Comparison of ENCODE assay signal across 16 mouse cellular contexts in the genomic region with DNA sequence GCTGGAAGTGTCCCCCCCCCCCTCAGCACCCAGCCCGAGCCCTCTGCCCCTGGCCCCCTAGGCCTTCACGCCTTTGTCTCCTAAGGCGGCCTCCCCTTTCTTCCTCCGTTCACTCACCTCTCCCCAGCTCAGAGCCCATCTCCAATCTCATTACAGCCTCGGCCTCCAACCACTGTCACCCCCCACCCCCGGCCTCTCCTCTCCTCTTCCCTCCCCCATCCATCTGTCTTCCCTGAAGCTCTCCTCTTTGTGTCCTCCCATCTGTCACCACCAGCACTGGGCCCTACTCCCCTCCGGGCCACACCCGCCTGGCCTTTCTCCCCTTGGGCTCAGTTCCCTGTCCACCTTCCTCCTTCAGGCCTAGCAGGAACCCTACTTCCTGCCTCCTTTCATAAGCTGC. TPM values are rescaled to one million over a fixed set of nuclear protein-coding genes. Genes with fewer than 3 reads are reported as not detected.
DNase-seq lines count a peak whose midpoint lies in the region; ATAC-seq lines count a peak whose summit lies in the region.
"Had no signal": no experiment of that assay in that cellular context is flagged by ENCODE, and none has a peak within 500 bp of the region (broad histone marks: within the 10 kb centered on the region; RNA-seq: fewer than 3 reads in every experiment).

No protein-coding gene starts in this region.

- peaks cover 2% of the 10 kb centered on the region; the same call in 1 of the 2 replicates for H3K36me3 ChIP-seq in neural tube, embryonic 11.5 days (ENCODE audit: control insufficient read depth, insufficient read depth, low read length)
- peaks cover 6% of the 10 kb centered on the region for H3K36me3 ChIP-seq in forebrain, embryonic 16.5 days (ENCODE audit: control insufficient read depth, insufficient read depth)
- peaks cover 21% of the 10 kb centered on the region for H3K36me3 ChIP-seq in midbrain, embryonic 12.5 days

- H3K9me3 ChIP-seq in neural tube, embryonic 11.5 days (ENCODE audit: control insufficient read depth, low read length) = no peaks in the 10 kb centered on the region
- H3K9me3 ChIP-seq in forebrain, embryonic 16.5 days (ENCODE audit: control insufficient read depth, low read length) = no peaks in the 10 kb centered on the region
- H3K9me3 ChIP-seq in midbrain, embryonic 12.5 days = no peaks in the 10 kb centered on the region
- H3K9me3 ChIP-seq: intestine, embryonic 15.5 days had no signal

- H3K27ac ChIP-seq in neural tube, embryonic 11.5 days (ENCODE audit: low read depth, low read length) = peak overlapping the region; percentile 88
- 0 out of 2 replicates have a peak overlapping the region, but pooled peaks have one; percentile 5 for H3K27ac ChIP-seq in forebrain, embryonic 16.5 days (ENCODE audit: low read length)
- H3K27ac ChIP-seq in midbrain, embryonic 12.5 days (replicated peaks) = peak overlapping the region; percentile 88
- H3K27ac ChIP-seq: intestine, embryonic 15.5 days; liver, embryonic 14.5 days; stomach, postnatal 0 days had no signal

- peak; percentile 40; the same call in 1 of the 2 replicates for ATAC-seq in neural tube, embryonic 11.5 days (ENCODE audit: insufficient read depth, low FRiP score, low TSS enrichment)
- ATAC-seq in forebrain, embryonic 16.5 days = 0 out of 2 replicates have a peak, but pooled peaks have one; percentile 4
- ATAC-seq in midbrain, embryonic 12.5 days (ENCODE audit: low FRiP score, low read depth) = peak; percentile 52
- ATAC-seq: intestine, embryonic 15.5 days had no signal

- peaks cover 17% of the 10 kb centered on the region for H3K4me1 ChIP-seq in neural tube, embryonic 11.5 days (ENCODE audit: control insufficient read depth, insufficient read depth, low read length)
- peaks cover 21% of the 10 kb centered on the region for H3K4me1 ChIP-seq in forebrain, embryonic 16.5 days (replicated peaks; ENCODE audit: control insufficient read depth, insufficient read depth, low read length)
- peaks cover 39% of the 10 kb centered on the region for H3K4me1 ChIP-seq in midbrain, embryonic 12.5 days

- H3K9ac ChIP-seq in neural tube, embryonic 11.5 days (ENCODE audit: low read length) = peak overlapping the region; percentile 40
- H3K9ac ChIP-seq in forebrain, embryonic 16.5 days (replicated peaks; ENCODE audit: low read depth, low read length) = no peak overlapping the region
- H3K9ac ChIP-seq in midbrain, embryonic 12.5 days (replicated peaks) = no peak overlapping the region
- H3K9ac ChIP-seq: intestine, embryonic 15.5 days; liver, embryonic 14.5 days had no signal

- no peak overlapping the region for H3K4me2 ChIP-seq in neural tube, embryonic 11.5 days (ENCODE audit: low read depth)
- no peak overlapping the region for H3K4me2 ChIP-seq in forebrain, embryonic 16.5 days (ENCODE audit: low read length)
- peak overlapping the region; percentile 27; the same call in 1 of the 2 replicates for H3K4me2 ChIP-seq in midbrain, embryonic 12.5 days (replicated peaks)
- H3K4me2 ChIP-seq: intestine, embryonic 15.5 days had no signal

- no peaks in the 10 kb centered on the region for H3K27me3 ChIP-seq in neural tube, embryonic 11.5 days (ENCODE audit: control insufficient read depth, insufficient read depth, low read length)
- no peaks in the 10 kb centered on the region for H3K27me3 ChIP-seq in forebrain, embryonic 16.5 days (replicated peaks; ENCODE audit: control insufficient read depth, insufficient read depth, low read length)
- H3K27me3 ChIP-seq in midbrain, embryonic 12.5 days = peaks cover 2% of the 10 kb centered on the region; the same call in 1 of the 2 replicates
- H3K27me3 ChIP-seq: CH12.LX had no signal

- peak; percentile 52 for DNase-seq in neural tube, embryonic 11.5 days (ENCODE audit: low spot score)
- no peak for DNase-seq in neural tube, embryonic 10.5 days (ENCODE audit: extremely low spot score, low spot score)
- no peak for DNase-seq in spleen, postnatal 36 days (ENCODE audit: low spot score in 2 of 2)
- no peak for DNase-seq in adrenal gland, postnatal 36 days
- no peak for DNase-seq in spleen, postnatal 14 days (ENCODE audit: low spot score in 2 of 2)
- DNase-seq: adrenal gland, adult 8-10 months; kidney, postnatal 4 days; lung, postnatal 36 days had no signal

- no peak overlapping the region for H3K4me3 ChIP-seq in neural tube, embryonic 11.5 days (ENCODE audit: low read depth, low read length)
- H3K4me3 ChIP-seq in forebrain, embryonic 16.5 days (replicated peaks; ENCODE audit: low read length) = no peak overlapping the region
- no peak overlapping the region for H3K4me3 ChIP-seq in midbrain, embryonic 12.5 days
- H3K4me3 ChIP-seq: intestine, embryonic 15.5 days had no signal

- WGBS in neural tube, embryonic 11.5 days = 18% methylated on average over 8 of the region's 8 CpGs
- 11% methylated on average over 8 of the region's 8 CpGs for WGBS in forebrain, embryonic 16.5 days
- 23% methylated on average over 8 of the region's 8 CpGs for WGBS in midbrain, embryonic 12.5 days

RNA-seq across cellular contexts. Expression of a gene that starts 3.8 kb away (rescaled TPM):
- 13.8 and 15.7 TPM in 2 replicates for polyA plus RNA-seq in neural tube, embryonic 11.5 days (2014; fragmentation: Nextera tagmentation; extraction: Ambion mirVana)
- 2.0 TPM in 2 replicates for polyA plus RNA-seq in forebrain, embryonic 16.5 days (2015; fragmentation: Nextera tagmentation; extraction: Ambion mirVana)
- 11.1 and 11.5 TPM in 2 replicates for polyA plus RNA-seq in midbrain, embryonic 12.5 days (2016; fragmentation: Nextera tagmentation; extraction: Ambion mirVana)
- total RNA-seq in adrenal gland, postnatal 36 days (2021) = not detected
- total RNA-seq: adrenal gland, adult 8-10 months; CH12.LX; gastrocnemius, adult 18-20 months had no signal
- polyA plus RNA-seq: heart, embryonic 14.5 days; liver, embryonic 14.5 days; stomach, postnatal 0 days had no signal

RNA-seq across cellular contexts. Expression of a gene that starts 21.1 kb away (rescaled TPM):
- 219 and 225 TPM in 2 replicates for polyA plus RNA-seq in neural tube, embryonic 11.5 days (2014; fragmentation: Nextera tagmentation; extraction: Ambion mirVana)
- 235 and 242 TPM in 2 replicates for polyA plus RNA-seq in forebrain, embryonic 16.5 days (2015; fragmentation: Nextera tagmentation; extraction: Ambion mirVana)
- polyA plus RNA-seq in midbrain, embryonic 12.5 days (2016; fragmentation: Nextera tagmentation; extraction: Ambion mirVana) = 219 and 220 TPM in 2 replicates
- 100 to 1,000 TPM; 178 to 197 TPM for total RNA-seq in adrenal gland, postnatal 36 days (2021)

RNA-seq across cellular contexts. Expression of a gene that starts 21.4 kb away (rescaled TPM):
- 122 and 132 TPM in 2 replicates for polyA plus RNA-seq in neural tube, embryonic 11.5 days (2014; fragmentation: Nextera tagmentation; extraction: Ambion mirVana)
- 108 and 112 TPM in 2 replicates for polyA plus RNA-seq in forebrain, embryonic 16.5 days (2015; fragmentation: Nextera tagmentation; extraction: Ambion mirVana)
- 123 and 128 TPM in 2 replicates for polyA plus RNA-seq in midbrain, embryonic 12.5 days (2016; fragmentation: Nextera tagmentation; extraction: Ambion mirVana)
- total RNA-seq in adrenal gland, postnatal 36 days (2021) = 100 to 1,000 TPM in 1 of 2 experiments, 10 to 100 TPM in 1; 94.4 to 101 TPM

RNA-seq across cellular contexts. Expression of a gene that starts 33.0 kb away (rescaled TPM):
- polyA plus RNA-seq in neural tube, embryonic 11.5 days (2014; fragmentation: Nextera tagmentation; extraction: Ambion mirVana) = 62.0 and 69.0 TPM in 2 replicates
- polyA plus RNA-seq in forebrain, embryonic 16.5 days (2015; fragmentation: Nextera tagmentation; extraction: Ambion mirVana) = 40.5 and 42.7 TPM in 2 replicates
- 56.9 and 60.9 TPM in 2 replicates for polyA plus RNA-seq in midbrain, embryonic 12.5 days (2016; fragmentation: Nextera tagmentation; extraction: Ambion mirVana)
- 1 to 10 TPM; 2.5 to 5.7 TPM for total RNA-seq in adrenal gland, postnatal 36 days (2021)

Comparison
In these comparisons a context has a peak if more than half of its experiments do, and no peak if none do; other contexts are left out.
1. H3K27ac ChIP-seq: peak in every context shown above with its lines; median percentile 88 in neural tube, embryonic 11.5 days; 88 in midbrain, embryonic 12.5 days; 5 in forebrain, embryonic 16.5 days.